Mouse (Mus musculus): ENCODE data around the gene Btc. TPM values are rescaled to one million over a fixed set of nuclear protein-coding genes. Genes with fewer than 3 reads are reported as not detected.

Btc gene
- polyA plus RNA-seq, 2 experiments = 3.0 to 5.5 TPM

DNA sequence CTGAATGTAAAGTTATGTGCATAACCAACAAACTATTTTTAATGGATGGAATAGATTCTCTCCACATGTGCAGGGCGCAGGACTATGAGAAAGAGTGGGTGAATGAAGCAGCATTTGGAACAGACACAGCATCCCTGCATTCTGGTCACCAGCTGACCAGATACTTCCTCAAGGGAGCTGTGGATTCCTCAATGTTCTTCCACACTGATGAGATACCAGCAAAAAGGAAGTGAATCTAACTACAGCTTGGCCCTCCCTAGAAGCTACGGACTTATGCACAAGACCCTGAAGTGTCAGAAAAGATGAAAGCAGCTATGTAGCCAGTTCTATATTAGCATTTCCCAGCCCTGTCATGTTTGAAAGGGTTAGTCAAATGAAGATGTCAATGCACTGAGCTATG lies 57.7 kb downstream of the Btc start:
- no peak for DNase-seq (ENCODE audit: low spot score)
- TF ChIP-seq POLR2A (IDR thresholded peaks at IDR 0.05; ENCODE audit: borderline replicate concordance, extremely low read depth, insufficient read depth, insufficient read length) = no peak
- H3K4me3 ChIP-seq (replicated peaks; ENCODE audit: low read length) = no peak overlapping the region

DNA sequence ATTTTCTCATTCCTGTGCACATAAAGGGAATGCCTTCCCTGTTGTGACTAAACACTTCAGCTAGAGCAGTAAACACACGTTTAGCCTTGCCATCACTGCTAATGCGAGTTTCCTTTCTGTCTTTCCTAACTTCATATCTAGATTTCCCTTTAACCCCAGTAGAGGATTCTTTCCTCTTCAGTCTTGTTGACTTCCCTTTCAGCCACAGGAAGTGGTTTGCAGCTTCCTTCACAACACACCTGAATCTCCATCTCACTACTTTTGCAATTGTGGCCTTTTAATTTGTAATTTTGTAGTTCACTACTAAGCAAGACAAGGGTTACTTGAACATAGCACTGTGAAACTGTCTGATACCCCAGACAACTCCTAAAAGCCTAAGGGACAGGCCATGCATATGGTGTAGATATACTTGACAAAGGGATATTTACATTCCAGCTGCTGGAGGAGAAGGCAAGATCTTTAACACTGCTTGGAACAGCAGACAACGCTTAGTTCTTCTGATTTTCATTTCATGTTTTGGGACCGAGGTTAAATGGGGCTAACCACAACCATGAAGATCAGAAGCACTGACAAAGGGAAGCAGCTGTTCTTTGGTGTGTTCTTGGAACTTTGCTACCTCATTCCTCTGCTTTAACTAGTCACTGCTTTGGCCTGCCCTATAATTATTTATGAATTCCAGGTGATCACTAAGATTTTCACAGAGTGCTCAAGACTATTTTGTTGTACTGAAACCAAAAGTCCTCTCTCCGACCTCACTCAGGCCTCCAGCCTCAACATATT lies 60.6 kb downstream of the Btc start:
- H3K27me3 ChIP-seq (ENCODE audit: control insufficient read depth, insufficient read depth, low read length) = no peaks in the 10 kb centered on the region
- DNase-seq (ENCODE audit: low spot score) (no peak), ATAC-seq (ENCODE audit: low FRiP score, low read depth) (no peak)
- H3K4me1 ChIP-seq (ENCODE audit: control insufficient read depth, insufficient read depth, low read length) = no peaks in the 10 kb centered on the region
- no peak for TF ChIP-seq POLR2A (IDR thresholded peaks at IDR 0.05; ENCODE audit: borderline replicate concordance, extremely low read depth, insufficient read depth, insufficient read length)
- H3K9ac ChIP-seq (ENCODE audit: low read depth, low read length, severe bottlenecking) = no peak overlapping the region
- no peak overlapping the region for H3K4me2 ChIP-seq (replicated peaks; ENCODE audit: low read depth, low read length, severe bottlenecking)
- no peaks in the 10 kb centered on the region for H3K9me3 ChIP-seq (ENCODE audit: control insufficient read depth, low read length)
- no peak overlapping the region for H3K4me3 ChIP-seq (replicated peaks; ENCODE audit: low read length)
- H3K27ac ChIP-seq (replicated peaks; ENCODE audit: low read depth, low read length) = no peak overlapping the region
- H3K36me3 ChIP-seq (ENCODE audit: control insufficient read depth, insufficient read depth, low read length) = no peaks in the 10 kb centered on the region
- 70% methylated on average over 5 of the region's 5 CpGs for WGBS

More for the DNA sequence above, 57.7 kb downstream of the Btc start:
- 84% methylated on average over 2 of the region's 2 CpGs for WGBS
- ATAC-seq (ENCODE audit: low FRiP score, low read depth) = no peak
- Histone ChIP-seq H3K27ac (replicated peaks; ENCODE audit: low read depth, low read length) (no peak overlapping the region), H3K4me2 (replicated peaks; ENCODE audit: low read depth, low read length, severe bottlenecking) (no peak overlapping the region), H3K36me3 (ENCODE audit: control insufficient read depth, insufficient read depth, low read length) (no peaks in the 10 kb centered on the region), H3K9ac (ENCODE audit: low read depth, low read length, severe bottlenecking) (no peak overlapping the region), H3K27me3 (ENCODE audit: control insufficient read depth, insufficient read depth, low read length) (no peaks in the 10 kb centered on the region), H3K9me3 (ENCODE audit: control insufficient read depth, low read length) (no peaks in the 10 kb centered on the region), H3K4me1 (ENCODE audit: control insufficient read depth, insufficient read depth, low read length) (no peaks in the 10 kb centered on the region)

DNA sequence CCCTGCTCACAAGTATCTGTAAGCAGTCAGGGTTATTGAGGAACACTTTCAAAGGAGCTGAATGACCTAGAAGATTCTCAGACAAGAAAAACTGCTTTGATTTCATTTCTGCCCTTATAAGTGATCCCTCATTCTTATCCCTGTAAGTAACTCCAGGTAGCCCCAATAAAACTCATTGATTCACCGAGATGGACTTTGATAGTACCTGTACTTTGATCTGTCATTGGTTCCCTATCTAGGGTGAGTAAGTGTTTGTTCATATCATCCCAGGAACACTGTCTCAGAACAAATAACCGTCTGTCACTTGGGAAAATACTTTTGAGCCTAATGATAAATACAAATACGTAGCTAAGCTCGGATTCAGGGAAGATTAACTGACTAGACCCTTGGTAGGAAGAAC lies 68.6 kb downstream of the Btc start:
- no peaks in the 10 kb centered on the region for H3K4me1 ChIP-seq (ENCODE audit: control insufficient read depth, insufficient read depth, low read length)
- H3K36me3 ChIP-seq (ENCODE audit: control insufficient read depth, insufficient read depth, low read length) = no peaks in the 10 kb centered on the region
- ATAC-seq (ENCODE audit: low FRiP score, low read depth) (no peak), DNase-seq (ENCODE audit: low spot score) (no peak)
- no peak for TF ChIP-seq POLR2A (IDR thresholded peaks at IDR 0.05; ENCODE audit: borderline replicate concordance, extremely low read depth, insufficient read depth, insufficient read length)
- no peaks in the 10 kb centered on the region for H3K9me3 ChIP-seq (ENCODE audit: control insufficient read depth, low read length)
- H3K9ac ChIP-seq (ENCODE audit: low read depth, low read length, severe bottlenecking) = no peak overlapping the region
- H3K4me2 ChIP-seq (replicated peaks; ENCODE audit: low read depth, low read length, severe bottlenecking) = no peak overlapping the region
- WGBS = 90% methylated on average over 4 of the region's 4 CpGs
- no peak overlapping the region for H3K27ac ChIP-seq (replicated peaks; ENCODE audit: low read depth, low read length)
- H3K4me3 ChIP-seq (replicated peaks; ENCODE audit: low read length) = no peak overlapping the region
- H3K27me3 ChIP-seq (ENCODE audit: control insufficient read depth, insufficient read depth, low read length) = no peaks in the 10 kb centered on the region

- no peak for TF ChIP-seq POLR2A (IDR thresholded peaks at IDR 0.05; ENCODE audit: borderline replicate concordance, extremely low read depth, insufficient read depth, insufficient read length)
- H3K27ac ChIP-seq (replicated peaks; ENCODE audit: low read depth, low read length) = no peak overlapping the region
- WGBS = 86% methylated on average over 4 of the region's 4 CpGs
- H3K4me3 ChIP-seq (replicated peaks; ENCODE audit: low read length) = no peak overlapping the region
- H3K4me1 ChIP-seq (ENCODE audit: control insufficient read depth, insufficient read depth, low read length) = no peaks in the 10 kb centered on the region
- ATAC-seq (ENCODE audit: low FRiP score, low read depth) (no peak), DNase-seq (ENCODE audit: low spot score) (no peak)
- H3K4me2 ChIP-seq (replicated peaks; ENCODE audit: low read depth, low read length, severe bottlenecking) = no peak overlapping the region
- no peak overlapping the region for H3K9ac ChIP-seq (ENCODE audit: low read depth, low read length, severe bottlenecking)
- no peaks in the 10 kb centered on the region for H3K27me3 ChIP-seq (ENCODE audit: control insufficient read depth, insufficient read depth, low read length)
- no peaks in the 10 kb centered on the region for H3K9me3 ChIP-seq (ENCODE audit: control insufficient read depth, low read length)
- no peaks in the 10 kb centered on the region for H3K36me3 ChIP-seq (ENCODE audit: control insufficient read depth, insufficient read depth, low read length)
These were observed 70.5 kb downstream of the Btc start for GRCm38 (mm10) chr5:91332079-91332865.

- ATAC-seq (ENCODE audit: low FRiP score, low read depth) (no peak), DNase-seq (ENCODE audit: low spot score) (no peak)
- no peaks in the 10 kb centered on the region for H3K27me3 ChIP-seq (ENCODE audit: control insufficient read depth, insufficient read depth, low read length)
- H3K27ac ChIP-seq (replicated peaks; ENCODE audit: low read depth, low read length) = no peak overlapping the region
- no peak overlapping the region for H3K4me3 ChIP-seq (replicated peaks; ENCODE audit: low read length)
- H3K4me2 ChIP-seq (replicated peaks; ENCODE audit: low read depth, low read length, severe bottlenecking) = no peak overlapping the region
- no peak overlapping the region for H3K9ac ChIP-seq (ENCODE audit: low read depth, low read length, severe bottlenecking)
- WGBS = 75% methylated on average over 1 of the region's 1 CpGs
- TF ChIP-seq POLR2A (IDR thresholded peaks at IDR 0.05; ENCODE audit: borderline replicate concordance, extremely low read depth, insufficient read depth, insufficient read length) = no peak
- H3K4me1 ChIP-seq (ENCODE audit: control insufficient read depth, insufficient read depth, low read length) = no peaks in the 10 kb centered on the region
- H3K36me3 ChIP-seq (ENCODE audit: control insufficient read depth, insufficient read depth, low read length) = no peaks in the 10 kb centered on the region
- H3K9me3 ChIP-seq (ENCODE audit: control insufficient read depth, low read length) = no peaks in the 10 kb centered on the region
These were observed 81.0 kb downstream of the Btc start for GRCm38 (mm10) chr5:91321840-91322239.
